Mouse (Mus musculus) brown adipose tissue, adult 24 weeks (tissue): ENCODE results near the gene H13. TPM values are rescaled to one million over a fixed set of nuclear protein-coding genes. Genes with fewer than 3 reads are reported as not detected.
A peak's percentile ranks its signal among the peaks of the same experiment; 100 is the strongest.

Experiments
- H3K27ac ChIP-seq: fragments of 200-500 bp; replicated peaks from 2 replicates; pipeline ENCODE4 v1.5.1; 2012; ENCODE audit warnings: low read depth, mild to moderate bottlenecking, low read length
- H3K4me1 ChIP-seq: fragments of 200-500 bp; 2 replicates; pipeline ENCODE4 v1.6.1; 2012; ENCODE audit warnings: low read length, mixed read lengths; ENCODE audit not compliant: control insufficient read depth, insufficient read depth, insufficient read length
- H3K4me3 ChIP-seq: fragments of 200-500 bp; 2 replicates; pipeline ENCODE4 v1.5.1; 2012; ENCODE audit warnings: low read depth, mild to moderate bottlenecking, low read length, moderate library complexity; ENCODE audit not compliant: insufficient read depth
- polyA plus RNA-seq: library from polyadenylated mRNA; stranded (reverse); fragments of >200 nt; gene quantifications from 2 replicates; pipeline ENCODE4 v1.2.4, GENCODE M21; 2012; ENCODE audit not compliant: missing spikeins, insufficient read depth, insufficient read length

H13 gene
- 54.9 and 59.2 TPM in 2 replicates for polyA plus RNA-seq

DNA sequence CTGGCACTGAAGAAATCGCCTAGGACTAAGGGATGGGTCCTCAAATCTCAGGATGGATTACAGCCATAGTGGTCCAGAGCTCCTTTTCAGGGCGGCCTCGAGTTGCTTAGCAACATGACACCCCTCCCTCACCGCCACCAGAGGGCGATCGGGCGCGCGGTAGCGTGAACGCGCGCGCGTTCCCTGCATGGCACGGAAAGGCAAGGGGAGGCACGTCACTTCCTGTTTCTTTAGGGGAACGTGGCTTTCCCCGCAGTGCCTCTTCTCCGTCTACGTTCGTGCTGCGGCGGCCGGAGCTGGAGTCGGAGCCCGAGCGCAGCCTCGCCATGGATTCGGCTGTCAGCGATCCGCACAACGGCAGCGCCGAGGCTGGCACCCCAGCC lies at the start of gene H13:
H13 (plus strand) TSS at position 206 of the 383 bp plus-strand sequence.
- Histone ChIP-seq H3K4me1 (peaks cover 22% of the 10 kb centered on the region), H3K4me3 (peak within 1 kb of the TSS; percentile 89), H3K27ac (peak within 1 kb of the TSS; percentile 88)

DNA sequence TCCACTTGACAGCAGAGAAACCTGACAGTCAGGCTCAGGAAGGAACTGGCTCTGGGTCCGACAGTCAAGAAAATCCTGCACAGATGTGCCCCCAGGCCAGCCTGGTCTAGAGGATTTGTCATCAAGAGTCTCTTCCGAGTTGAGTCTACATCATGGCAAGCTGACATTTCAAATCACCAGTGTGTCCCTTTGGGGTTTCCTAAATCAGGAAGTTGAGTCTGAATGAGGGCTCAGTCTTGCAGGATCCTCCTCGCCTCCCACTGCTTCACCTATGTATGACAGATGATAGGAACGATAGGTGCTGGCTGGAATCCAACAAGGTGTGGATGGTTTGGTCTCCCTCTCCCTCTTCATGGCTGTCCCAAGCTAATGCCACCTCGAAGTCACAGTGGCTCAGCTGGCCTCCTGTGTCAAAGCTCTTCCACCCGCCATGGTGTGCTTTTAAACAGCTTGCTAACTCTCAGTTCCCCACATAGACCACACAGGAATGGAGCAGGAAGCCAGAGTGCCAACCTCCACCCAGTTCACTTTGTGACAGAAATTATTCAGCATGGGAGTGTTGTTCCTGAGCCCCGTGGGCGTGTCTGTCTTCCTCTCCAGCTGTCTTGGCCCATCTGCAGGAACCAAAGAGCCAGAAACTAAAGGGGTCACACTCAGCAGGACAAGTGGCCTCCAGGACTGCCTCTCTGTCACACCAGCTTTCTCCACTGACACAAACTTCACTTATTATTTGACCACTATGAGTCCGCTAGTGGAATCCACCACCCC lies 48.7 kb upstream of the H13 start:
- Histone ChIP-seq H3K4me1 (no peaks in the 10 kb centered on the region), H3K4me3 (no peak overlapping the region), H3K27ac (no peak overlapping the region; the same call in 1 of the 2 replicates)

DNA sequence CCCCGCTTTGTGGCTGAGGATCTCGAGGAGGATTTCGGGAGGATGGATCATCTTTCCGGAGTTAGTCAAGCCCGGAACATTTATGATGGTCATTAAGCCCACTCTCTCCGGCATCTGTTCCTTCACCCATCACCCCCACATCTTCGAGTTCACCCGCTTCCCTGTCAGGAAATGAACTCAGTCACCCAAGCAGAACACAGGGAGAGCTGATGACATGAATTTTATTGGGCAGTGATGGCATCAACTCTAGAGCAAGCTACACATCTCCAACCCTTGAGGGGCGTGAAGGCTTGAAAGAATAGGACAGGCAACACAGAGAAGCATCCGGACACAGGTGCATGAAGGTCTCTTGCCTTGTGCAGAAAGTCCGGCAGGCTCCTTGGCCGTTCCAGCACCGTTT lies 47.1 kb upstream of the H13 start:
- H3K4me1 ChIP-seq: no peaks in the 10 kb centered on the region
- H3K4me3 ChIP-seq: no peak overlapping the region
- H3K27ac ChIP-seq: no peak overlapping the region

DNA sequence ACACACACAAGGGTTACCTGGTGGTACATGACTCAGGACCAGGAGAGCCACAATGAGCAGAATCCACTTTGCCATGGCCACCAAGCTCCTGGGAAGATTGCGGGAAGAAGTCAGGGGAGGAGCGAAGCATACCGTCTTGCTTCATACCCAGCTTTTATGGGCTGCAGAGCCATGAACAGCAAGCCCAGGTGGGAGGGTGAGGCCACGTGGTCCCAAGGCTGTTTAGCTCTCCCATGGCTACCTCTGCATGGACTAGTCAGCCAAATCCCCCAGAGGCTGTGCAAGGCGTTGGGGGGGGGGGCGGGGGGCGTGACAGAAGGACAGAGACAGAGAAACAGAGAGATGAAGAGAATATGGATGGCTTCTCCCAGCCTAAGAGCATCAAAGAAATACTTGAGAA lies 46.3 kb upstream of the H13 start, which contains the start of gene Defb25:
Defb25 (minus strand) TSS at position 101 of the 400 bp plus-strand sequence.
- no peak within 1 kb of the TSS for H3K4me3 ChIP-seq

DNA sequence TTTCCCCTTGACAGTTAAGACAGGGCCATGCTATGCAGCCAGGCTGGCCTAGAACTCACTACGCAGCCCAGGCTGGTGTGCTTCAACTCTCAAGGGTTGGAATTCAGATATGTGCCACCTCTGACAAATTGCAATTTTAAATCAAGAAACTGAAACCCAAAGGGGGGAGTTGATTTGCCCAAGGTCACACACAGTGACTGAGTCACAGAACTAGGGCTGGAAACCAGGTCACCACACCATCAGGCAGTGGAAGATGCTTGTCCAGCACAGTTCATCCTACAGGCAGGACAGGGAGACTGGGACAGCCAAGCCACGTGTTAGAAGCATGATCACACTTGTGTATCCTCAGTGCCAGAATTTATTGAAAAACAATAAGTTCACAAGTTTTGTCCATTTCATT lies 44.7 kb upstream of the H13 start:
- no peak overlapping the region for H3K4me3 ChIP-seq

More for the DNA sequence above, 46.3 kb upstream of the H13 start, which contains the start of gene Defb25:
- Histone ChIP-seq H3K4me1 (no peaks in the 10 kb centered on the region), H3K27ac (no peak within 1 kb of the TSS)

DNA sequence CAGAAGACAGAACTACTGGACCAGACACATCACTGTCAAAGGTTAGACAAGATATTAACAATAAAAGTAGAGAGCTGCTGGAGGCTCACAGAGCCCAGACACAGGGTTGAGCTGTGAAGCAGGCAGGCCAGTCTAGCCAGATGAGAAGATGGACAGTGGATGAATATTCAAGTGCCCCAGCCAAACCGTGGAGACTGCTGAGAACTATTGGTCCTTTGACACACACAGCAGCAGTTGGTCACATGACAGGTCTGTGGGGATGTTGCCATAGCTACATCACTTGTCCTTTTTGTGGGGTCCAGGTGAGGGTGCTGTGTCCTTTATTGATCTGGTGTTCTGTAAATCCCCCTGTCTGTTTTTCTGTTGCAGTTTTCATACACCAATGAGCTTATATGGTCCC lies 44.0 kb upstream of the H13 start:
- H3K4me3 ChIP-seq: no peak overlapping the region
- no peak overlapping the region for H3K27ac ChIP-seq
- no peaks in the 10 kb centered on the region for H3K4me1 ChIP-seq

More for the DNA sequence above, 44.7 kb upstream of the H13 start:
- Histone ChIP-seq H3K27ac (no peak overlapping the region), H3K4me1 (no peaks in the 10 kb centered on the region)

DNA sequence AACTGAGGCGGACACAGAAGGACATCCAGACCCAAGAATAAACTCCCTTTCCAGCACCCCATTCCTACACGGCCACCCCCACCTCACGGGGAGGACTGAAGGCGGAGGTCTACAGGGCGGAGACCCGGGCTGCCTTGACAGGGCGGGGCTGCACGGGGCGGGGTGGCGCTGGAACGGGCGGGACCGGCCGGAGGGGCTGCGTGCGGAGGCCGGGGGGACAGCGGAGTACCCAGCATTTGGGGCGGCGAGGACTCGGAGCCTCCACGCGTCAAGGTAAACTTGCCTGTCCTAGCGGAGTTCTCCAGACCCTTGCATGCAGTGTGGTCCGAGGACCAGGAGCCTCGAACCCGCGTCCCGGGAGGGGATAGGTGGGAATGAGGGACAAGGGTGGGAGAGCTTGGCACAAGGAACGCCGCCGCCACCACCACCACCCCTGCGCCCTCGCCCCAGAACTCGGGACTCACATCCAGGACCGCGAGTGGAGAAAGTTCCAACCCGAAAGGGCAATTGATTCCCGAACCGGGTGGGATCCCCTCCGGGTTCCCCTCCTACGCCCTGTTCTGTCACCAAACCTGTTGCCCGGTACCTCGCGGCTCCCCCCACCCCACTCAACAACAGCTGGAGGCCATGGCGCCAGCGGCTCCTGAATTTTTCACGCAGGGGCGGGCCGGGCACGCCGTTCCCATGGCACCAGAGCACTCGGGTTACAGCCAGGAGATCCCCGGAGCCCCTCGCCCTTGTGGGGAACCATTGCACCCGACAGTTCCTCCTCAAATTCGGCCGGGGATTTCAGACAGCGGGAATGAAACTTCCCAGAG lies 42.3 kb upstream of the H13 start, which contains the start of gene Rem1:
Rem1 (plus strand) TSS at position 178 of the 818 bp plus-strand sequence.
- H3K27ac ChIP-seq: peak within 1 kb of the TSS; percentile 46
- no peaks in the 10 kb centered on the region for H3K4me1 ChIP-seq
- peak within 1 kb of the TSS; percentile 55 for H3K4me3 ChIP-seq

DNA sequence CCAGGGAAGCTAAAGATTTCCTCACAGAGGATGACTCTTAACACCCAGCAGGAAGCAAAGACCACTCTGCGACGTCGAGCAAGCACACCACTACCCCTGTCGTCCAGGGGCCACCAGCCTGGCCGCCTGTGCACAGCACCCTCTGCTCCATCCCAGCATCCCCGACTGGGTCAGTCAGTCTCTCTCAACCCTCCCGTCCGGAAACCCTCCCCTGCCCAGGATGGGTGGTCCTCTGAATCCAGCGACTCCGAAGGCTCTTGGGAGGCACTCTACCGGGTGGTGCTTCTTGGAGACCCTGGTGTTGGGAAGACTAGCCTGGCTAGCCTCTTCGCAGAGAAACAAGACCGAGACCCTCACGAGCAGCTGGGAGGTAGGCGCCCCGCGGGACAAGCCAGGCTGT lies 41.2 kb upstream of the H13 start:
- H3K4me1 ChIP-seq: no peaks in the 10 kb centered on the region
- H3K4me3 ChIP-seq: peak overlapping the region; percentile 55
- H3K27ac ChIP-seq: peak overlapping the region; percentile 46; the same call in 1 of the 2 replicates

DNA sequence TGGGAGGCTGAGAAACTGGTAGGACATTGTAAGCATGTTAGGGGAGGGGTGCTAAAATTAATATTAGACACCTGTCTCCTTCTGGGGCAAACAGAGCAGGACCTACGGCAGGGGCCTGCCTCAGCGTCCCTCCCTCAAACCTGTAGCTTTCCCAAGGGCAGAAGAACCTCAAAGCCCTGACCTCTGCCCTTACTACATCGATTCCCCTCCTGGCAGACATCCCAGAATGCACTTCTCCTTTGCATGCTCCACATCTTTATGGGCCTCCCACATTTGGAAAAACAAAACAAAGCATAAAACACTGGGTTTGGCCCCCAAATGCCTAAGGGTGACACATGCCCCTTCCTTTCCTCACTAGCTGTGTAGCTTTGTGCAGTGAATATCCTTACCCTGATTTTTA lies 40.0 kb upstream of the H13 start:
- H3K4me1 ChIP-seq: no peaks in the 10 kb centered on the region
- no peak overlapping the region for H3K4me3 ChIP-seq
- no peak overlapping the region for H3K27ac ChIP-seq

DNA sequence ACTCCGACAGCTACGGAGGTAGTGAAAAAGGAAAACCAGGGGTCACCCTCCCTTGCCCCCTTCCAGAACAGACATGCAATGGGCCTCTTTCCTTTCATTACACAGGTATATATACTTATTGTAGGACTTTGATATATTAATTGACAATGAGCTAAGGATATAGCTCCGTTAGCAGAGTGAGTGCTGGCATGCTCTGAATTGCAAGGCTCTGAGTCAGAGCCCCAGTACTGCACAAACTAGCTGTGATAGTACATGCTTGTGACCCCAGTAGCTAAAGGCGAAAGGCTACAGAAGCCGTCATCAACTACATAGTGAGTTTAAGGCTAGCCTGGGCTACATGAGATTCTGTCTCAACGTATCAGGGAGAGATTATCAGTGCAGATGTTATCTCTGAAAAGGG lies 39.4 kb upstream of the H13 start:
- H3K4me3 ChIP-seq: no peak overlapping the region
- no peak overlapping the region for H3K27ac ChIP-seq
- H3K4me1 ChIP-seq: no peaks in the 10 kb centered on the region

DNA sequence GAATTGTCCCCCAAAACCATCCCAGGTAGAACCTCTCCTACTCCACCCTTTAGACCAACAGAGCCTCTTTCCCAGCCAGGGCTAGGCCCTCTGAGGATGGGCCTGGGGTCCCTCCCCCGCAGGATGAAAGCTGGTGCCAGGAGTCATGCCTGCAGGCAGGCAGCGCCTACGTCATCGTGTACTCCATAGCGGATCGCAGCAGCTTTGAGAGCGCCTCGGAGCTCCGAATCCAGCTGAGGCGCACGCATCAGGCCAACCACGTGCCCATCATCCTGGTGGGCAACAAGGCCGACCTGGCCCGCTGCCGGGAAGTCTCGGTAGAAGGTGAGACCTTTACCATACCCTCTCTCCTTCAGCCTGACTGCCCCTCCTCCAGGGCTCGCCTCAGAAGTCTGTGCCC lies 35.9 kb upstream of the H13 start:
- Histone ChIP-seq H3K4me3 (no peak overlapping the region), H3K27ac (0 out of 2 replicates have a peak overlapping the region, but pooled peaks have one; percentile 16)

DNA sequence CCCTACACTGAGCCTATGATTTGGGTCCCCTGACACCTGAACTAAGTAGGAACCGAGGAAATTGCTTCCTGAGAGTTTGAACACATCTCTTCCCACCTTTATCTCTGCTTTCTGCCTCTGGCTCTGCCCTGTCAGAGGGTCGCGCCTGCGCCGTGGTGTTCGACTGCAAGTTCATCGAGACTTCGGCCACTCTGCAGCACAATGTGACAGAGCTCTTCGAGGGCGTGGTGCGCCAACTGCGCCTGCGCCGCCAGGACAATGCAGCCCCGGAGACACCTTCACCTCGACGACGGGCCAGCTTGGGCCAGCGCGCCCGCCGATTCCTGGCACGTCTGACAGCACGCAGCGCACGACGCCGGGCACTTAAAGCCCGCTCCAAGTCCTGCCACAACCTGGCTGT lies 35.0 kb upstream of the H13 start:
- Histone ChIP-seq H3K4me3 (no peak overlapping the region), H3K27ac (no peak overlapping the region), H3K4me1 (no peaks in the 10 kb centered on the region)

More for the DNA sequence above, 35.9 kb upstream of the H13 start:
- no peaks in the 10 kb centered on the region for H3K4me1 ChIP-seq

DNA sequence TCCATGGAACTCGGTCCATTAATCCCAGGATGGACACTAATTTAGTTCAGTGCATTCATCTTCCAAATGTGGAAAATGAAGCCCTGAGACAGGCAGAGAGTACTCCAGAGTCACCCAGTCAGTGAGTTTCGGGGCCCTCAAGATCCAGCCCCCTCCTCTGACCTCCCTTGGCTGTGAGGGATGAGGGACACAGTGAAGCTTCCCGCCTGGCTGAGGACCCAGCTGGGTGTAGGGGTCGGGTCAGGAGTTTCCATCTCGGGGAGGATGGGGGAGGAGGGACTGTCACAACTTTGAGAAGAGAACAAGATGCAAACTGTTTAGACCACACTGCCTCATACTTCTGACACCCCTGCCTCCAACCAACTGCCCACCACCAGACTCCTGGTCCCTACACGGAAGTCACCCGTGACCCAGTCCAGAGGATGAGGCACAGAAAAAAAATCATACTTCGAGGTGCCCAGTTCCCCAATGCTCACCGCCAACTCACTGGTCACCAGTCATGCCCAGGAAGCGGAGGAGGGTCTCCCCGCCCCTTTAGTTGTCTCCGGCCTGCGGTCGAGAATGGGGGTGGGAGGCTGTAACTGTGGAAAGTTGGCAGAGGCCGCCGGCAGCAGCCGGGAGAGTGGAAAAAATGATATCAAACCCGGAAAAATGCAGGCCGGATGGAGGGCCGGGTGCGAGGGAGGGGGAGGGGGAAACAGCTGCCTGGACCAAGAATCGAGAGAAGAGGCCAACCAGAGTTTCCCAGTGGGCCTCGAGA lies 32.8 kb upstream of the H13 start:
- H3K4me3 ChIP-seq: no peak overlapping the region
- H3K27ac ChIP-seq: peak overlapping the region; percentile 85
- no peaks in the 10 kb centered on the region for H3K4me1 ChIP-seq

DNA sequence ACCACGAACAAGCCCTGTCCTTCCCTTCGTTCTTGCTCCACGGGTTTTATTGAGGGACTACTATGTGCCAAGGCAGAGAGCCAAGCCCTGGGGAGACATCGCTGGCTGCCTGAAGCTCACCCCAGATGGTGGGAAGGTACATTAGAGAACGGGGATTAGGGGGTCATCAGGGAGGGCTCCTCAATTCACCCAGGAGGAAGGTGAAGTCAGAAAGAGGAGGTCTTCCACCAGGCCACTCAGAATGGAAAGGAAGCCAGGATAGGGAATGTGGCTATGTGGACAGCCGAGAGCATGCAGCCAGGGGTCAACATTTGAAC lies 32.3 kb upstream of the H13 start:
- Histone ChIP-seq H3K4me3 (no peak overlapping the region), H3K27ac (peak overlapping the region; percentile 54), H3K4me1 (no peaks in the 10 kb centered on the region)

DNA sequence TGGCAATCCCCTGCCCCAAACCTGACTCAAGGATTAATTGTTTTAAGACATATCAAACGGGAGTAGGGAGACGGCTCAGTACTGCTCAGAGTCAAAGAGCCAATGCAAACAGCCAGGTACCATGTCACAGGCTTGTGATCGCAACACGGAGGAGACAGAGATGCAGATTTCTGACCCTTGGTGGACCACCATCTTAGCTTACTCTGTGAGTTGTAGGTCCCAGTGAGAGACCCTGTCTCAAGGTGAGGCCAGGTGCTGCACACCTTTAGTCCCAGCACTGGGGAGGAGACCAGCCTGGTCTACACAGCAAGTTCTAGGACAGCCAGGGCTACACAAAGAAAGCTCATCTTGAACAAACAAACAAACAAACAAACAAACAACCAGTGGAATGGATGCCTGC lies 31.9 kb upstream of the H13 start:
- H3K27ac ChIP-seq: peak overlapping the region; percentile 54; the same call in 1 of the 2 replicates
- H3K4me3 ChIP-seq: no peak overlapping the region
- H3K4me1 ChIP-seq: no peaks in the 10 kb centered on the region
